Mouse (Mus musculus): ENCODE measurements at regions not wholly inside any gene's neighbourhood (a gene's known extent, or its start where the extent isn't known, plus 50 kb on each side); places are given as distances from the start of the nearest gene placed in this dataset.

DNA sequence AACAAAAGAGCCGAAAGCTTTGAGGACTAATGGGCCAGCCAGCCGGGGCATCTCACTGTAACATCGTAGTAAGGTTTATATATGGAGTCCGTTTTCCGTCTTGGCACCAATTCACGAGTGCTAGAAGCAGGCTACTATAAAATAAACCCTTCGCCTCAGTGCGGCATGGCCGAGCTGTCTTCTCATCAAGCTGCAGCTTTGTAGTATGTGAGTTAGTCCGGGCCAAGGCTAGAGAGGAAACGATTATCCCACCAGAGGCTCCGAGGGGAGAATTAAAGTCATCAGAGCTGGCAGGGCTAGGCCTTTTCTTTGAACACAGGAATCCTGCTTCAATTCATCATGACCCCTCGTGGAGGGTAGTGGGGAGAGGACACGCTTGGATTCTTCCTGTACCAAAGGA lies 138.9 kb upstream of the Arglu1 start:
- DNase-seq = peak; percentile 62

- DNase-seq = peak; percentile 75
Measured at GRCm38 (mm10) chr8:8827555-8827954, 137.2 kb upstream of the Arglu1 start.

GRCm38 (mm10) chr8:8826801-8827200 lies 136.5 kb upstream of the Arglu1 start:
- DNase-seq = peak; percentile 71

DNA sequence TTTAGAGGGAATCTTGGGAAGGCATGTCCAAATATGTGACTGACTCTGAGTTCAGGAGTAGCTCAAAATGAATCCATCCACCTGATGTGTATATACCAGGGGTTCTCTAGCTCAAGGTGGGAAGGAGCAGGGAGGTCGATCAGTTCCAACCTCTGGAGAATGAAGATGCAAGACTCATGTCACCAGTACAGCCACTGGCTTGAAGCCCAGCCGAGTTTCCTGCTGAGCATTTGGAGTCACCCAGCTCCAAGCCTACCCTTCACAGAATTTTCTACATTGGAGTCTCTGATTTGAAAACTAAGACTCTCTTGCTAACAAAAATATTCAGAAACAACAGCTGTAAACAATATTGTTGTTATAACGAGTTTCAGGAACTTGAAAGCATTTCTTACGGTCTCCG lies 134.6 kb upstream of the Arglu1 start:
- DNase-seq = peak; percentile 42

DNA sequence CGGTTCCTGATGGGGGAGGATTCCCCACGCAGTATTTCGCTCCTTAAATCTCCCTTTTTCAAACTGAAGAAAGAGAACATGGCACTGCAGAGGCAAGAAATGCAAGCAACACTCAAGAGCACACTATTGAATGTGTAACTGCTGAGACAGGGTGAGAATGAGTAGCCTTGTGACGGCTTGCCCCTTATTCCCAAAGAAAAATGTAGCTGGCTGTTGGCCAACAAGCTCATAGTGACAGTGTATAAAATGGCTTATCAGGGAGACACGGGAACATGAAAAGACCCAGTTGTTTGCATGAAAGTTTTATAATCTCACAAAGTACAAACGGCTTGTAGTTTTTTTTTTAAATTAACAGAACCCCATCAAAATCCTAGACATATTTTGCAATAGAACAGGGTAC lies 130.8 kb upstream of the Arglu1 start:
- peak; percentile 66 for DNase-seq

DNA sequence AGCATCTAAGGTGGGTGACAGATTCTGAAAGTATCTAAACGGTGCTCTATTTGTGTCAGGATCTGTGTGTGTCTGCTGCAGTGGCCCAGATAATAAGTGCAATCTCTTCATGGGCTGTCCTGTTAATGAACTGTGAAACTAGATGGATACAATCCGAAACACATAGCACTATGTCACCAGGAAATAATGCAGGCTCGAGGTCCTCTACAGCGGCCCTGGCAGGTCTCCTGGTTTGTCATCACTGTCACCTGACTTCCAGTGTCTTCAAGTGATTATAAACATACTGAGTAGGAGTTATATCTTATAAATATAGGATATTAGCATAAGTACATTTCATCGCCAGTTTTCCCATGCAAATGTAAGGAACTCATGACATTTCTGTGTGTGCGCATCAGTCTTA lies 130.3 kb upstream of the Arglu1 start:
- peak; percentile 58 for DNase-seq

- peak; percentile 80 for DNase-seq
Measured at GRCm38 (mm10) chr8:8819233-8819931, 129.1 kb upstream of the Arglu1 start.

GRCm38 (mm10) chr8:8812807-8813167 lies 122.5 kb upstream of the Arglu1 start:
- DNase-seq = no peak

- DNase-seq = peak; percentile 75
Measured at GRCm38 (mm10) chr8:8812051-8812806, 121.9 kb upstream of the Arglu1 start.

GRCm38 (mm10) chr8:8810928-8811327 lies 120.6 kb upstream of the Arglu1 start:
- no peak for DNase-seq

- DNase-seq = no peak
Measured at GRCm38 (mm10) chr8:8809835-8810439, 119.6 kb upstream of the Arglu1 start.

GRCm38 (mm10) chr8:8809349-8809748 lies 119.0 kb upstream of the Arglu1 start:
- DNase-seq = peak; percentile 51

GRCm38 (mm10) chr8:8802761-8803340 lies 112.5 kb upstream of the Arglu1 start:
- no peak for DNase-seq

GRCm38 (mm10) chr8:8802317-8802716 lies 112.0 kb upstream of the Arglu1 start:
- DNase-seq = no peak

DNA sequence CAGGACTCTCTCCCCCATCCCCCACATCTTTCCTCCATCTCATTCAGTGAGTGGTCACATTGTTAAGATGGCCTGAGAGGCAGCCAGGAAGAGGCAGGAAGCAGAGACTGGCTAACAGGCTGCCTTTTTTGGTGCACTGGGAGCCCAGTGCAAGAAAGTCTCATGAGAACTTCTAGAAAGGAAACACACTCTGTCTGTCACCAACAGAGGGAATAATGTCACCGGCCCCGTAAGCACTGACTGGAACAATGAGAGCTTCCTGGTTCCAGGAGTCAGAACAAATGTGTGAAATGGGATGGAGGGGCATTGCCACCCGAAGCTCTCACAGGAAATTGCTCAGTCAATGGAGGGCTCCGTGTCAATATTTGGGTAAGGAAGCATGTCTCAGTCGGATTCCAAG lies 111.3 kb upstream of the Arglu1 start:
- peak; percentile 24 for DNase-seq

- DNase-seq = peak; percentile 33
Measured at GRCm38 (mm10) chr8:8797521-8797920, 107.2 kb upstream of the Arglu1 start.

- DNase-seq = no peak
Measured at GRCm38 (mm10) chr8:8796951-8797350, 106.6 kb upstream of the Arglu1 start.

DNA sequence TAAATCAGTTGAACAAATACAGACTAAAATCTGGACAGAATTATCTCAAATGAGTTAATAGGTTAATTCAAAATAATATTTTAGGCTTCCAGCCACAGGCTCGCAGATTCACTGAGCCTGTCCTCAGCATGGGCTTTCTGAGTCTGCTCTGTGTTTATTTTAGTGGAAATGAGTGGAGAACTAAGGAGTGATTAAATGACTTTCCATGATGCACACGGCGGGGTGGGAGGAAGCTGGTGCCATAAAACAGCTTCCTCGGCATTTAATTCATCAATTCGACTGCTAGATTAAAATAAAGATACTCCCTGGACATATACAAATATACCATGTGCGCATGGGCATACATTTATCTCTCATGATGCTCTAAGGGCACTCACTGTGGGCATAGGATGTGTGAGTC lies 104.4 kb upstream of the Arglu1 start:
- peak; percentile 19 for DNase-seq

DNA sequence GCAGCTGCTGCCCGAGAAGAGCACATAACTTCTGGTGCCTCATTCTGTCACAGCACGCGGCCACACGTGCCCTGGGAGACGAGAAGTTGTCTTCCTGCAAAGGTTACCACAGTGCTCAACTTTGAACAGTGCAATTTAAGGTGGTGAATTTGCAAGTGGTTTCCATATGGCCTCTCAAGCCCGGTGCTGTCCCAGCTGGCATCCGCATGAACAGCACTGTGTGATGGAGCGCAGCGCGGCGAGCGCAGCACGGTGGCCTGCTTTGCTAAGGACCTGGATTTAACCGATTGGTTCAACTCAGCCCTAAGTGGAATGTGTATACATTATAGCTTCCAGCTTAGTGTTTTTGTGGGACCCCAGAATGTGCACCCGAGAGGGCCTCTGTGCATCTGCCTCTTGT lies 89.6 kb upstream of the Arglu1 start:
- no peak for DNase-seq

DNA sequence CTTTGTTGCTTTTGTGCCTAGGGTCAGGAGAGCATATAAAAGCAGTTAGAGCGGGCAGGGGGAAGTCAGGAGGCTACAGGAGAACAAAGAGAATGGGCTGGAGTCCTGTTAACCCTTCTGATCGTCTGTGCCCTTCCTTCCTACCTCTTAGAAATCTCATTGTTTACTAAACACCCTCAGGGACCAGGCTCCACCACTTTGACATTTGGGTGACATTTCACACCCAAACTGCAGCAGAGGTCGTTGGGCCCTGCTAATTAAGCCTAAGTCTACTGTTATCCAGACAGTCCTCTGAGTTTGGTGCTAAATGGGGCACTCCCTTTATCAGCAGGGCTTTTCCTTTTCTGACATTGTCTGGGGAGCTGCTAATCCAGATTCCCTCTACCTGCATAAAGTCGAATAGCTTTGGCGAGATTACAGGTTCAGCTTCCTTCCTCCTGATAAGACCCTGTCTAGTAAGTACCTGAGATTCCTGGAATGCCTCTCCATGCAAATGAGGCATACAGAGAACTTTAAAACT lies 84.2 kb upstream of the Arglu1 start:
- DNase-seq = no peak

DNA sequence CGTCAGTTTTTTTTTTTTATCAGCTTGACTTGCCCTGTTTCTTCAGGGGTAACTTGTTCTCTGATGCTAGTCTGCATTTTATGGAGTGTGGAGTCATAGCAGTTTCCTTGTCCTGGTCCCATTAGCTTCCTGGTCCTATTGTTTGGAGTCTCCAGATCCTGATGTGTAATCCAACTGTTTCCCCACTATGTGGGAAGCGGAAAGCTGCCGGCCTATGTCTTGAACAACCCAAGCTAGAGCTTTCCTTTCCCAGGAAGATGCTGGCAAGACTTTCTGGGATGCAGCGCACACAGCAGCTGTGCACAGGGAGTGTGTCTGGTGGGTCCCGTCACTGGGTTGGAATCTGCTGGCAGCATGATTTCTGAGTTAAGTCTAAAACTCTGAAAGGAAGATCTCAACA lies 82.1 kb upstream of the Arglu1 start:
- DNase-seq = peak; percentile 47

DNA sequence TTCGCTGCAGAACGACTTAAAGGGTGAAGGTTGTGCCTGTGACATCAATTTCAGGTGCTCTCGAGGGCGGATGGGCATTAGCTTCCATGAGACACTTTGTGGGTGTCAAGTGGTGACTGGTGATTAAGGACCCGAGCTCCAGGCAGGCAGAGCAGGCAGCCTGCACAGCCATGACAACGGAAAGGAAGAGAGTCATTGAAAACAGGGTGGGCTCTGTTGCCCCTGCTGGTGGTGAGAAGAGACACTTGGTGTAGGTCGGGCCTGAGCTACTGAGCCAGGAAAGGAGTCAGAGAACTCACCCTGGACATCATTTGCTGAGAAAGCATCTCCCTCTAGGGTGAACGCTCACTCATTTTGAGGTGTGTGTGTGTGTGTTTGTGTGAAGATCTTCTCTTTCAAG lies 80.1 kb upstream of the Arglu1 start:
- DNase-seq = peak; percentile 40

GRCm38 (mm10) chr8:8762354-8762753 lies 72.0 kb upstream of the Arglu1 start:
- no peak for DNase-seq

DNA sequence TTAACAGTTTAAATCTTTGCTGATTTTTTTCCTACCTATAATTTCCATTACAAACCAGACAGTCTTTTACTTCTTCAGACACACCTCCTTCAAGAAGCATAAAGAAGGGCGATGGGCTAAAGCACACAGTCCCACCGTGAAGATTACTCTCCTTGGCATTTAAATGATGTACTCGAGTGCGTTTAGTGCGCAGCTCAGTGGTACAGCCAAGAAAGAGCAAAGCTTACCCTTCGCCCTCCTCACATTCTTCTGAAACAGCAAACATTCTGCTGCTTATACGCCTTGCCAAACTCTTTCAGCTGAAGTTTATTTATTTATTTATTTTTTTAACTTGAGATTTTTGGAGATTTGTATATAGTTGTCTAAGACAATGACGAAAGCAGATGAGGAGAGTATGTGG lies 68.0 kb upstream of the Arglu1 start:
- no peak for DNase-seq
